Mouse (Mus musculus): ENCODE results near the gene Kcnq5.
"Not testable (repeated sequence)": the region's sequence is repeated elsewhere in the genome, so short reads cannot be mapped to it uniquely, and the experiment has no call there.

The Kcnq5 gene

GRCm38 (mm10) chr1:21460941-21461689 is 500.6 kb downstream of the Kcnq5 start:
- DNase-seq = peak; percentile 26 to 64

GRCm38 (mm10) chr1:21458581-21458980 is 503.2 kb downstream of the Kcnq5 start:
- DNase-seq = no peak

- DNase-seq = no peak
Measured at GRCm38 (mm10) chr1:21455971-21456370, 505.8 kb downstream of the Kcnq5 start.

GRCm38 (mm10) chr1:21448227-21448626 is 513.5 kb downstream of the Kcnq5 start:
- DNase-seq = no peak

- DNase-seq = no peak
Measured at GRCm38 (mm10) chr1:21436753-21437152, 525.0 kb downstream of the Kcnq5 start.

GRCm38 (mm10) chr1:21434853-21435252 is 526.9 kb downstream of the Kcnq5 start:
- DNase-seq = no peak

- DNase-seq = no peak
Measured at GRCm38 (mm10) chr1:21431666-21432065, 530.1 kb downstream of the Kcnq5 start.

- DNase-seq = no peak
Measured at GRCm38 (mm10) chr1:21428079-21428478, 533.7 kb downstream of the Kcnq5 start.

- DNase-seq = no peak
Measured at GRCm38 (mm10) chr1:21425654-21426053, 536.1 kb downstream of the Kcnq5 start.

GRCm38 (mm10) chr1:21419370-21419769 is 542.4 kb downstream of the Kcnq5 start:
- DNase-seq = no peak

GRCm38 (mm10) chr1:21412197-21412555 is 549.6 kb downstream of the Kcnq5 start:
- DNase-seq = no peak

GRCm38 (mm10) chr1:21411331-21412196 is 550.2 kb downstream of the Kcnq5 start:
- DNase-seq = peak in 1 of 2 experiments; percentile 4

- no peak for DNase-seq
Measured at GRCm38 (mm10) chr1:21407266-21407665, 554.5 kb downstream of the Kcnq5 start.

- DNase-seq = no peak
Measured at GRCm38 (mm10) chr1:21402804-21403203, 558.9 kb downstream of the Kcnq5 start.

- DNase-seq = no peak
Measured at GRCm38 (mm10) chr1:21391138-21391671, 570.5 kb downstream of the Kcnq5 start.

- no peak for DNase-seq
Measured at GRCm38 (mm10) chr1:21383256-21383655, 578.5 kb downstream of the Kcnq5 start, which contains the start of gene Khdc1b. Gene Khdc1b, plus strand, starts transcription at chr1:21383556.

- DNase-seq = not testable (repeated sequence)
Measured at GRCm38 (mm10) chr1:21368031-21368430, 593.7 kb downstream of the Kcnq5 start, which contains the start of gene Khdc1c. Gene Khdc1c, plus strand, starts transcription at chr1:21368331.

GRCm38 (mm10) chr1:21349341-21349740 is 612.4 kb downstream of the Kcnq5 start, which contains the start of gene Khdc1a:
Gene Khdc1a, plus strand, starts transcription at chr1:21349641.
- no peak for DNase-seq

All from spleen, adult 18-20 months (tissue).